Mouse (Mus musculus) T-cell, adult 2 months (primary cell): ENCODE results near the gene Vps13d.

Source experiments
- DNase-seq: peaks from one replicate; pipeline ENCODE4 v3.0.0; 2022; ENCODE audit warnings: low spot score

Vps13d gene

DNA sequence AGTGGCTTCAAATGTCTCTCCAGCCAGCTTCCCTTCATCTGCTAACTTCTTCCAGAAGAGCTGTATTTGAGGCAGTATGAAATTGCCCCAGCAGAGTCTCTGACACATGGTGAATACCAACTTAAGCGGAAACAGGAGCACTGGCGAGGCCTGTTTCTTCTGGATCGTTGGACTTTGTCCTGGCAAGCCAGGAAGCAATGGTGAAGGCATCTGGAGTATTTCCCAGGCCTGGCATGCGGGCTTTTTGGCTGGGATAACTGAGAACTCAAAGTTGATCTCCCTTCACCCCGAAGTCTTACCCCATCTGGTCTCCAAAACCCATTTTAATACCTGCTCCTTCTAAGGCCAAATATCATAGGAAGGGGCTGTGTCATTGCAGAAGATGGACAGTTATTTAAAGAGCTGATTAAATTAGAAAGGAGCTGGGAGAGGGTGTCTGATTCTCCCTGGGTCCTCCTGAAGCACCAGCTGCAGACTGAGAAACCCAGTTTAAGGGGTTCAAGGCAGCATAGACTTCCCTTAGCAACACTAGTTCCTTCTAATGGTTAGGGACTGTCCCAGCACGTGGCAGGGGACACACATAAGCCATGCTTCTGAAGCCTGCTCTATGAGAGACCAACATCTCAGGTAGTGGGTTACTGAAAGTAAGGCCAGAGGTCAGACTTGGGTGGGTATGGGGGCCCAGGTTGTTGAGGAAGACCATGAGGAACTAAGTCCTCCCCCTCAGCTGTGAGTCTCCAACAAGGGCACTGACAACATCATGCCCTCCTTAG is 221.7 kb downstream of the Vps13d start:
- no peak for DNase-seq

DNA sequence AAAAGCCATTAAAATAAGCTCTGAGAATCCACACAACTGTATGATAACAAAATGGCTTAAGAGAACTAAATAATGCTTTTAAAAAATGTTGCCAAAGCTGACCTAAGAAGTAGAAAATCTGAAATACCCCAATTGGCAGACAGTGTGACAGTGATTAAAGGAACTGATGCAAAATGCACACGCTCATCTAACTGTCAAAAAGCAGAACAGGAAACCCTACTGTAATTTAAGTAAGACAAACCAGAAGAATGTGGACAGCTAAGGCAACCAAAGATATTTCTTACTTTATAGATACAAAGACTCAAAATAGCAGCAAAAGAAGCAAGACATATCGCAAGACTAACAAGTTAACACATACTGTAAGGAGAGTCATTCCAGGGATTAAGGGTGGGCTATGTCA is 223.8 kb downstream of the Vps13d start:
- DNase-seq: no peak

DNA sequence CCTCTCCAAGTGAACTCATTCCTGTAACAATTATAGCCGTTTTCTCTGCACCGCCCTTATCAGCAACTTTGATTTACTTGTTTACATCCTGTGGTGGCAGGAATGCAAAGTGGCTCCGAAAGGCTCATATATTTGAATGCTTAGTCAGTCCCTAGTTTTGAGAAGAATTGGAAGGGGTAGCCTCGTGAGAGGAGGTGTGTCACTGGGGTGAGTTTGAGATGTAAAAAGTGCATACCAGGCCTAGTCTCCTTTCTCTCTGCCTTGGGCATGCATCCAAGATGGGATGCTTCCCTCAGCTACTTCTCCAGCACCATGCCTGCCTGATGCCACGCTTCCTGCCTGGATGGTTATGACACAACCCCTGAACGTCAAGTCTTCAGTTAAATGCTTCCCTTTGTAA is 225.8 kb downstream of the Vps13d start:
- DNase-seq: no peak

DNA sequence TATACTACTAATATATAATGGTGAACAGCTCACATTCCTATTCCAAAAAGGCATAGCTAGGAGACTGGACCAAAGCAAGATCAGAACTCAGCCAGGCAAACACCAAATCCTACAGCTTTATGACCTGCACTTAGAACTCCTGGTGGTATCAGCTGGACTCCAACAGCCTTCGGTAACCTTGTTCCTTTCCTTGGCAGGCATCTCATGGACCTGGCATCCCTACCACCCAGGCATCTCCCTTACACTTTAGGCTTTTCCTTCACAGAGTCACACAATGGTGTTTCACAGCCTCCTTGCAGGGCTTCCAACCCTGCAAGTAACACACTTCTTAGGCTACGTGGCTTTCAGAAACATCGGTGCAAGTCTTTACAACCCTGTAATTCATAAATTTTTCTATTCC is 226.4 kb downstream of the Vps13d start:
- DNase-seq: no peak

DNA sequence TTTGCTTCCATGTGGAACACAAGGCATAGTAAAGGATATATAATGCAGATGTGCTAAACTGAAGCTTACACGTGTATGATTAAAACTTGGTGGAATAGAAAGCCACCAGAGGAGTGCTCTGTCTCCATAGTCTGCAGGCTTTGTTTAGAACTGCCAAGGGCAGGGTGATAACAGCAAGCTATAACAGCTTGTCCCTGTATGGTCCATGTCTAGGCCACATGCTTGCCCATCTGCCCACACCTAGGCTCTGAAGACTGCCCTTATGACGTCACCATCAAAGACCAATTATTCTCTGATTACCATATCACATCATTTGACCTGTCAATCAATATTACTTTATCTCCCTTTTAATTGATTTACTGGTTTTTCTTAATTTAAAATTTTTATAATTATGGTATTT is 229.6 kb downstream of the Vps13d start:
- DNase-seq: no peak

DNA sequence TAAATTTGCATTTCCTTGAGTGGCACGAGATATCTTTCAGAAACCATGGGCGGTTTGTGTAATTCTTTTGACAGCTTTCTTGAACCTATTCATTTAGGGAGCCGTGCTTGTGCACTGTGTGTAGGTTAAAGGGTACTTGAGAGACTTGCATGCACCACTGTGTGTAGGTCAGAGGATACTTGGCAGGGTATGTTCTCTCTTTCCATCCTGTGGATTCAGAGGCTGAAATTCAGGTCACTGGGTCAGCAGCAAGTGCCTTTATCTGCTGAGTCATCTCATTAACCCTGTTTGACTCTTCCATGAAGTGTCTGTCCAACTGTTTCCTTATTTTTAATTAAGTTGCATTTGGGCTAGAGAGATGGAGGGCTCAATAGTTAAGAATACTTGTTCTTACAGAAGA is 233.1 kb downstream of the Vps13d start:
- no peak for DNase-seq

DNA sequence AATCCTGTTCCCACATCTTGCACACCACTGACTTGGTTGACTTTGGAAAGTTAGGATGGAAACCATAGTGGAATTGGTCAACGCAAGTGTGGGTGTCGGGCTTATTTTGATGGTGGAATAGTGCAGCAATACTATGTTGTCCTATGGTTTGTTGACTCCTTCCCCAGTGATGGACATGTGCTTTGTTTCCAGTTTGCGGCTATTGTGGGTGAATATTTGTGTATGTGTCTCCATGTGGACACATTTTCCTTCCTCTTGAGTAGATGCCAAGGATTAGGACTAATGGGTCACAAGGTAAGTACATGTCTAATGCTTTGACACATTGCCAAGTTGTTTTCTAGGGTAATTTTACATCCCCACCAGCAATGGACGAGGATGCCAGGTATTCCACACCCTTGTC is 233.6 kb downstream of the Vps13d start:
- DNase-seq: no peak

DNA sequence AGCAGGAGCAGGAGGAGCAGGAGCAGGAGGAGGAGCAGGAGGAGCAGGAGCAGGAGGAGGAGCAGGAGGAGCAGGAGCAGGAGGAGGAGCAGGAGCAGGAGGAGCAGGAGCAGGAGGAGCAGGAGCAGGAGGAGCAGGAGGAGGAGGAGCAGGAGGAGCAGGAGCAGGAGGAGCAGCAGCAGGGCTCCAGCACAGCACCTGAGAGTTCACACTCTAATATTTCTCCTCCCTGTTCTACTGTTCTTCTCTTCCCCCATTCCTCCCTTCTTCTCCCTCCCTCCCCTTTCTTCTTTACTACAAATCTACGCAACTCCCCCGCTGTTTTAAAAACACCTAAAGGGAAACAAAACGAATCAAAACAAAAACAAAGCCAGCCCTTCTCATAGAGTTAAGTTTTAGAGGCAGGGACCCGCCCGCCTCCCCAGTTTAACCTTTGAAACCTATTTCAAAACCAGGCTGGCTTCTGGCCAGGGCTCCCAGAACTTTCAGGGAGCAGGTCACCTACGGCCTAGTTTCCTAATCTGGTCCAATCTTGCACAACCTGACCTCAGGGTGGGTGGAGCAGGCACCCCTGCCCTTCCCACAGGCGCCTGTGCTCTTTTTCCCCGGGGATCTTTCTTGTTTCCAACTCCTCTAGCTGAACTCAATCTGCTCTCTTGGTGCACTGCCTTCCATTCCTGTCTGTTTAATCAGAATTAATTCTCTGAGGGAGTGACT is 234.5 kb downstream of the Vps13d start:
- DNase-seq: no peak

DNA sequence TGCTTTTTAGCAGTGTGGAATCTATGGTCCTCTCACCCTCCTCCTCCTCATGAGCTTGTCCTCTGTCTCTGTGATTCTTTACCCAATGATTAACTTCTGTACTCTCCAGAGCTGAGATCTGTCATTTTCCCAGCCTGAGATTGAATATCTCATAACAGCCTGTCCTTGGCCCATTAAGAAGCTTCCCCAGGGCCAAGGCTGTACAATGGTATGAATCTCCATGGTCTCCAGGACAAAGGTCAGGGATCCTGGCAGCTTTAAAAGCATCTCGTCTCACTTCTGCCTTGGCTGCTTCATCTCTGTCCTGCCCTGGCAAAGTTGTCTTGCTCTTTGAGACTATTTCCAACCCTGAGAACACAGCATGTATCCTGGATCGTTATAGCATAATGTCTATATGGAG is 237.1 kb downstream of the Vps13d start:
- DNase-seq: no peak

DNA sequence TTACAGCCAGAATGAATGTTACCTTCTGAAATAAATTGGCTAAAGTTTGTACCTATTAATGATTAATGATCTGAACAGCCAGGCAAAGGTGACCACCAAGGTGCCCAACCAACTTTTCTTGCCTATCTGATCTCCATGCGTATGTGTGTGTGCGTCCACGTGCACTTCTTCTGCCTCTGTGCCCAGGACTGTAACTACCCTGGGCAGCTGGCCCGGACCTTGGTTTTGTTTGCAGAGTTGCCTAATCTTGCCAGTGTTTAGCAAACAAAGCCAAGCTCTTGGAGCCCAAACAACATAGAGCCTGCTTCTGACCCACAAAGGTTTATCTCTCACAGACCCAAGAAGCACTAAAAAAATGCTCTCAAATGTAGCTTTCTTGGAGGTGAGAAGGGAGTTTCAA is 237.6 kb downstream of the Vps13d start:
- DNase-seq: no peak

DNA sequence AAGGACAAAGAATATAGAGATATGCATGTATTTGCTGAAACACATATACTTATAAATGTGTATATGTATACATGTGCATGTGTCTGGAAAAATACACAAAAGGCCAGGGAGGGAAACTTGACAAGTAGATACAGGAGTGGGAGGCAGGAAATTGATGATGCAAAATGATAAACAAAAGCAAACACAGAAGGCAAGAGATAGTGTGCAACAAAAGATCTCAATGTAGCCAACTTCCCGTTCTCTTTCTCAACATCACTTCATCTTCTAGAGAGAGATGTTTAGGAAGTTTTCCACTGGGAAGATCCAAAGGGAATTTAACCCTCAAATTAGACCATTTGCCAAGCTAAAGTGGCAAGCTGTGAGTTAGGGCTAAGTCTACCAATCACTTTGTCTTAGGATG is 238.5 kb downstream of the Vps13d start:
- no peak for DNase-seq

DNA sequence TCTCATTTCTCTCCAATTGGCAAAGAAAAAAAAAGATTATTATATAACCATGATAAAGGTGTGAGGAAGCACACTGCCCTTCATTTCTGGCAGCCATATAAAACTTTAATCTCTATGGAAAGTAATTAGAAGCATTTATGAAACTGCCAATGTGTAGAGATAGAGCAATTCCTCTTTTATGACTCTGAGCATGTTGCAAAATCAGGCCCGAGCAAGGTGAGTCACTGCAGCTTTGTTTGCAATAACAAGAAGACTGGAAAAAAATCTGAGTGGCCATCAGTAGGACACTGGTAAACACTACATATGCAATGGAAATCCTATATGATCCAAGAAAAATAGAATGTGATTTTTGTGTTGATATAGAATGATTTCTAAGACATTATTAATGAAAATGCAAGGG is 238.9 kb downstream of the Vps13d start:
- no peak for DNase-seq

DNA sequence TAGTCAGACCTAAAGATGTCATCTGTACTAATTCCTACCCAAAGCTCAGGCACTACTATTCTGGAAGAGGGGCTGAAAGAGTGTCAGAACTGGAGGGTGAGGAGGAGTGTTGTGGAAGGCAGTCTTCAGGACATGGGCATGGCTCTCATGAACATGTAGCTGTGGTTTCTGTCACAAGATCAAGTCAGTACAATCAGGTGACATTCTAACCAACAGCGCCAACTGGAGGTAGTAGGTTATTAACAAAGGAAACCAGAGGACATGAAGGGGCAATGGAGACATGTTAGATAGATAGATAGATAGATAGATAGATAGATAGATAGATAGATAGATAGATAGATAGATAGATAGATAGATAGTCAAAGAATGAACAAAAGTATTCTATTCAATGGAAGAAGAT is 241.4 kb downstream of the Vps13d start:
- no peak for DNase-seq

DNA sequence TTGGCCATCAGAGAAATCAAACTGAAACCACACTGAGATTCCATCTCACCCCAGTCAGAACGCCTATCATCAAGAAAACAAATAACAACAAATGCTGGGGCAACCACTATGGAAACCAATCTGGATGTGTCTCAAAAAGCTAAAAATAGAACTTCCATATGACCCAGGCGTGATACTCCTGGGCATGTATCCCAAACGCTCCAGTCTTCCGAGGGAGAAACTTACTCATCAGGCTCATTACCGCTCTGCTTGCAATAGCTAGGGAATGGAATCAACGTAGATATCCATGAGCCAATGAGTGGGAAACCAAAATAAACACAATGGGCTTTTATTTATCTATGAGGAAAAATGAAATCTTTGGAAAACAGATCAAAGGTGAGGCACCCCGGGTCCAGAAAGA is 242.9 kb downstream of the Vps13d start:
- no peak for DNase-seq

DNA sequence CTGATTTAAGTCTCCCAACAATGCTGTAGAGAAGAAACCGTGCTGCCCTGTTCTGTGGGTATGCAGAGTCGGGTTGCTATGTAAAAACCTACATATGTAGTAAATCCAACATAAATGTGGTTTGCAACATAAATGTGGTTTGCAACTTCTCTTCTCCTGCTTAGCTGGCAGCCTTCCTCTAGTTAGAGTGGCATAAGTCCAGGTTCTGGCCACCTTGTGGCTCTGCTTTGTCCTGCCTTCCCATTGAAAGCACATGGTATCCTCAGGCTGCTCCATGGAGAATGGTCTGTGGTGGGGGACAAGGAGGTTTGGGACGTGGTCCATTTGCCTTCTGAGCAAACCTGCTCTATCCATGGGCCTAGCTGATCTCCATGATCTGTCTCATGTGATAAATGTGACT is 243.9 kb downstream of the Vps13d start:
- DNase-seq: no peak

DNA sequence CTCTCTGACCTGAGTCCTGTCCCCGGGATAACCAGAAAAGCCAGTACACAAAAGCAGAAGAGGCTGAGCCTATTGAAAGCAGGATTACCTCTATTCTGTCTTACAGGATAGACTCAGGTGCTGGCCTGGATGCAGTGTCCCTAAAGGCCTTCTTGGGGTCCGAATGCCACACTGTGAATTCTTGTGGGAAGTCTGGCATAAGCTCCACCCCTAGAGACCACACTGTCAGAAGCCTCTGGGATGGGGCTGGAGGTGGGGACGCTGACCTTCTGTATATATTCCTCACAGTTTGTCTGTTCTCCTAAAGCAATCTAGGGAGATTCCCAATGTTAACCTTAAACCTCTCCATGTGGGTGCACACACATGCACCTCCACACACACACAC is 244.5 kb downstream of the Vps13d start:
- no peak for DNase-seq

DNA sequence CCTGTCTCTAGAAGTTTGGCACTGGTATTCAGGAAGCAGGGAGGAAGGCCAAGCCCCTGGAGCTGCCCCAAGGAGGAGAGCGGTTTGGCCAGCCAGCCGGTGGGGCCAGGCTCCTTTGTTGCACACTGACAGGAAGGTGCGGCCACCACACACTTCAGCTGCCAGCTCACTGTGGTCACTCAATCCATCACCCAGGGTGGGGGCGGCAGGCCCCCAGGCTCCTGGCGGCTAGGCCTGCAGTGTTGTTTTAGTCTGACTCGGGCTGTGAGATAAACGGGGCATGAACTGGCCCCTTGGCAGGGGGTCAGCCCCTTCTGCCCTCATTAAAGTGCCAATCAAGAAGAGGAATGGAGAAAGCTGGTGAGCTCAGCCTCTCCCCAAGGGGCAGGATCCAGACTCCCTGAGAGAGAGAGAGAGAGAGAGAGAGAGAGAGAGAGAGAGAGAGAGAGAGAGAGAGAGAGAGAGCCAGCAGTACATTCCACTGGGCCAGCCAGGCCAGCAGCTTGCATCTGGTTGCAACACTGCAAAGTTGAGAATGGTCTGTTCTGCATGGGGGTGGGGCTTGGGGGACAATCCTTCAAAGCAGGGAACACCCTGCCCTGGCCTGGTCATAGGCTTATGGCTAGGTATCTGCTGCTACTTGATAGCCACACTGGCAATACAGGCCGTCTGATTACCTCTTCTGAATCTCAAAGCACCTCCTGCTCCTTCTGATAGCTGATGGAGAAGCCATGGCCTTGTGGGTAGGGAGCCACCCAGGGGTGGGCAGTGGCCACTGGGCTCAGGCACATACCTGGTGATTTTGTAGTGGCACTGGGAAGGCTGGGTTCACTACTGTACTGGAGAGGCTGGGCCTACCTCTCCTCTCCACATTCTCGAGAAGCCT is 245.1 kb downstream of the Vps13d start:
- no peak for DNase-seq

DNA sequence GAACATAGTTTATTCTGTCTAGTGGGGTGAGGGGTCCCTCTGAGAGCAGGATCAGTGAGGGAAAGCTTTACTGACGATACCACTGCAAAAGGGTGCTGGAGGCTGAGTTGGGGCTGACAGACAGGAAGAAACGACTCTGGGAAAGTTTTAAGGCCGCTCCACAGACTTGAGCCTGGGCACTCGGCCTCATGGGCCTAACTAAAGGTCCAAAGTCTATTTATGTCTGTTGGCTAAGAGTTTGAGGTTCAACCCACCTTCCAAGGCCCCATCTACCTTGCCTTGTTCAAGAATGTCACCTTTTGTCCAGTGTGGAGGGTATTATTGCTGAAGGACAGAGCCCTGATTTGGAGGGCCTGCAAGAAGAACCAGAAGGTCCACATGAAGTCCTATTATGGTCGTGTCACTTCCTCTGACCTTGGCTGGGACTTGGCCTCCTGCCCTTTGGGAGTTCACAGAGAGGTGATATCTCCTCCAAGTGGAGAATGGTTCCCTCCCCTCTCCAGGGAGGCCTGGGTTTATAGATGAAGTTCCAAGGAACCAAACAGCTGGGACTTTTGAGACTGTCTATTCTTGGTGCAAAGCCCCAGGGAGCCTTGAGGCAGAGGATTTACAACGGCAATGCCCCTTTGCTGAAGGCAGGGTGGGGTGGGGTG is 246.9 kb downstream of the Vps13d start:
- DNase-seq: no peak

DNA sequence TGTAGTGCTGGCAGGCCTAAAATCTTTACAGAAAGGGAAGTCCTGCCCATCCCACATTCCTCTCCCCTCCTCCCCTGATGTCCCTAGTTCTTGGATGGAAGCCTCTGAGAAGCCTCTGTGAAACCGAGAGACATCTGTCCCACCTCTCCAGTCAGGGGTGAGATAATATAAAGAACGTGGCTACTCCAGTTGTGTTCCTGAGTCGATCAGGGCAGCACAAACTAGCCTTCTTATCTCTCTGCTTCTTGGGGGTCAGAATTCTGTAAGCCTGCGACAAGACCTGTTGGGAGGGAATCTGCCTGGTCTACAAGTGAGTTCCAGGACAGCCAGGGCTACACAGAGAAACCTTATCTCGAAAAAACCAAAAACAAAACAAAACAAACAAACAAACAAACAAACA is 251.5 kb downstream of the Vps13d start:
- no peak for DNase-seq

DNA sequence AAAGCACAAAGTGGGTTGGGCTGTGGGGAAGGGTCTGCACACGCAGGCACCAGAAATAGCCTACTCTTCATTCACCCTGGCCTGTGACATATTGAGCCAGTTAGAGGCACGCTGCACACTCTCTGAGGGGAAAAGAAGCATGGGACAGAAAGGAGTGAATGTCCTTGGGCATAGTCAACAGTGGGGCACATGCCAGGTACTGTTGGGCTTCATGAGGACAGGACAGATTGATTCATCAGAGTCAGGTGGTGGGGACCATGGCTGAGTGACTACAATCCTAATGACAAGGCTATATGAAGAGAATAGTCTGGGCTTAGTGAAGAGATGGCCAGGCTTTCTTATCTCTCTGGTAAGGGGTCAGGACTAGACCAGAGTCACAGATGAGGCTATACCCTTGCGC is 252.4 kb downstream of the Vps13d start:
- no peak for DNase-seq

DNA sequence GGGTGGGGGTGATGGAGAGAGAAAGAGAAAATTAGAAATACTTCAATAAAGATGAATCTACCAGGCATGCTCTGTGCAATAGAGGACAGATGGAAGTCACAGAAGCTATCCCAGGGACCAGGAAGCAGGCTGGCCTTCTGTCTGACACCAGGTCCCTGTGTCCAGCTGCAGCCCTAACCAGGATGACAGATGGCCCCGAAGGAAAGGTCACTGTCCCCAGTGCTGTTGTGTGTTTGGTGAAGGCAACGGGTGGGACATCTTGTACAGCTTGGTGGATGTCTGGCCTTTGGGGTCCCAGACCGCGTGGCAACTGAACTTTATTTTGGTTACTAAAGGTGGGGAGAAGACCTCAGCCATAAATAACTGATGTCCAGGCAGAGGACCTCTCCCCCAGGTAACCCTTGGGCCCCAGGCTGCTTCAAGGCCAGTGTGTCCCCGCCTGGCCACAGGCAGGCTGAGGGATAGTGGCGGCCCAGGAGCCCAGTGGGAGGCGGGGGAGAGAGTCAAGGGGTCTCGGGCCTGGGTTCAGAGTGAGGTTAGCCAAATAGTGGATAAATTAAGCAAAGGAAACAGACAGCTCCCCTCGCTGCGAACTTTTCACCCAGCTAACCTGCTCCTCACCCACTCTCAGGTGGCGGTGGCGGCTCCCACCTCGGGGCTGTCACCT is 253.9 kb downstream of the Vps13d start:
- DNase-seq: no peak
